Mouse (Mus musculus) spleen, embryonic (tissue): Measurements from ENCODE around the gene H6pd.

Experiments
- CTCF ChIA-PET: fragments of 350-600 bp; sonication (Branson Sonifier 250); formaldehyde crosslinking; loops from one replicate; lab custom pipeline; 2022; lab: Charles Lee

The H6pd gene

DNA sequence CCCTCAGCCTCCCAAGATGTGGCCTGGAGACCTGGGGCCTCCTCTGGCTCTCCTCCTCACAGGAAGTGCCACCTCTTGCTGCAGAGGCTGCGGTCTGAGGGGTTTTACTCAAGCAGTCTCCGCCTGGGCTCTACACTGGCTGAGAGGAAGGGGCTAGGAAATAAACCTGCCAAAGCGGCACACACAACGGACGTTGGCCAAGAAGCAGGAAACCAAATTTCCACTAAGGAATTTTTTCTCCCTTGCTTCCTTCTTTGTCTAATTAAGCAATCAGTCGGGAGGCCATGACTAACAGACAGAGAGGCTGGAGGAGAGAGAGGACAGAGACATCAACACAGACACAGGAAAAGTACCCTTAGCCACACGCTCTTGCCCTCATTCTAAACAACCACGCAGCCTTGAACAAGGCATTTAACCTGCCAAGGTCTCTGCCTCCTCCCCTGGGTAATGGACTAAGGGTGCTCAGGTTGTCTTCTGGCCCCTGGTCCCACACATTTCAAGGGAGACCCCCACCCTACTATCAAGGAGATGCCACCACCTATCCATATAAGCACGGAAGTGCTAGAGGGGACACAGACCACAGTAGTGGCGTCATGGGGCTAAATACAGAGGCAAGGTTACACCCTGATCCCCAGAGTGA, 7.5 kb downstream of the H6pd start:
- CTCF ChIA-PET, result no interaction called here

DNA sequence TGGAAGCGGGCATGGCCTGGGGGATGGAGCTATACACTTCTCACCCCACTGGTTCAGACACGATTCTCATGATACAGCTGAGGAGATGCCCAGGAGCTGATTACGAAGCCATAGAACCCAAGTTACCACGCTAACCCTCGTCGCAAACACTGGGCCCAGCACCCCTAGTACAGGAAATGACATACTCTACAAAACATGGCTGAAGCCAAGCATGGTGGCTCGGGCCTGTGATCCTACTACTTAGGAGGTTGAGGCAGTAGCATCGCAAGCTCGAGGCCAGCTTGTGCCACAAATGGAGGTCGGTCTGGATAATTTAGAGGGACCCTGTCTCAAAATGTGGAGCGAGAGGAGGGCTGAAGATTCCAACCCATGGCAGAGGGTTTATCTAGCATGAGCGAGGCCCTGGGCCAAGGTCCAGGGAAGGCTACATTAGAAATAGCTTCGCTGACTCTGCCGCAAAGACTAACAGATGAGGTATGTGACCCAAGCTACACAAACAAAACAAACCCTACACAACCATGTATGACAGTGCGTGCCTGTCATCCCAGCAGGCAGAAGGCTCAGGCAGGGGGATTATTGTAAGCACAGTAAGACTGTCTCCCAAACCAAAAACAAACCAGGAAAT, 8.8 kb downstream of the H6pd start:
- CTCF ChIA-PET, result no interaction called here

- CTCF ChIA-PET, result no interaction called here
These were observed 9.3 kb downstream of the H6pd start for GRCm38 (mm10) chr4:149999510-149999900.

DNA sequence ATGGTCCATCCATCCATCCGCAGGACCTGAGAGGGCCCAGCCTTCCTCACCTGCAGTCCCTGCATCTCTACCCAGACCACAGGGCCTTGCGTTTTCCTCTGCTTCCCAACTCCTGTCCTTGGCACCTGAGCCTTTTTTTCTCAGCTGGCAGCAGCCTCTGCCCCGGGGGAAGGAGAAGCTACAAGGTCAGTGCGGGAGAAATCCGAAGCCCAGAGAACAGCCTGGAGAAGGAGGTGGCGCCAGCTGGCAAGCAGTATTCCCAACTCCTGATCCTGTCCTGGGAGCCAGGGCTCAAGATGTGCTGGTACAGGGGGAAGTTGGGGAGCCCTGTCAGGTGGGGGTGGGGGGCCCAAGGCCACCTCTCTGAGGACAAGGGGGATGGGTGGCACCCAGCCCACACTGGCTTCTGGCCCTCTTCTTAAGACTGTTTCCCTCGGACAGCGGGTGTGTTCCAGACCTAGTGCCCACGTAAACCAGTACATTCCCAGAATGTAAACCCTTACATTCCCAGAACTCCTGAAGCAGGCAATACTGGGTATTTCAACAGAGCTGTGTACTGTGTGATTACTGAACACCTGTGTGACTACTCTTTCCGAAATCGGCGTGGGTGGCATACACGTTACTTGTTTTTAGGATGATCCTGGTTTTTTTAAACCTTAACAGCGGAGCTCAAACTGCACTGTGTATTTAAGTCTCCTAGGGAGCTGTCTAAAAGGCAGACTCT, 9.9 kb downstream of the H6pd start:
- CTCF ChIA-PET, result no interaction called here

DNA sequence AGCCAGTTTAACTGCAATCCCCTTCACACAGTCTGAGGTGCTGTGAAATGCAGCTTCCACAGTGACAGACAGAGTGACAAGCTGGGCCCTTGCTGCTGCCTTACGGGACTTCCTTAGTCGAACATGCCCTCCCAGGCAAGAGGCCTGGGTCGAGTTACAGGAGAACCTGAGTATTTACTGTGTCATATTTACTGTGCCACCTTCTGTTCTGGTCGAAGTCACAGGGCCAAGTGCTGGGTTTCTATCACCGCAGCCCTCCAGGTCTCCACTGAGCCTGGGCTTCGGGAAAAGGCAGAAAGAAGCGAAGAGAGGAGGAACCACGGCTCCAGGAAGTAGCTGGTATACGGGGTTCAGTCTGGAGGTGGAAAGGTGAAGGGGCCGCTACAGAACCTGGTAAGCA, 10.8 kb downstream of the H6pd start:
- CTCF ChIA-PET, result no interaction called here

DNA sequence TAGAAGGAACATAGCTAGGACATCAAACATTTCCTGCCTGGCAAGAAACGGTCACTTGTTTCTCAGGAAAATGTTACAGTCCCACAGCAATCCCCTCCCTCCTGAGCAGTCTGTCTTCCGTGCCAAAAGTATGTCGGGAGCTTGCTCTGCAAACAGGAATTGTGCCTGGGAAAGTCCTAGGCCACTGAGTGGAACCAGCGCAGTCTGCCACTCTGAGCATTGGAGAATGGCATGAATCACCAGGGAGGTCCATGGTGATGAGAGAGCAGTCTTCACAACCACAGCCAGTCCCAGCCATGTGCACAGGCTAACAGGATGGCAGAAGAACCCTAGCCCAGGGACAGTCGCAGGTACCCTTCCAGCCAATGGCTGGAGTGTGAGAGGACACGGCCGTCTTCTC, 12.4 kb downstream of the H6pd start:
- CTCF ChIA-PET, result no interaction called here

- CTCF ChIA-PET, result no interaction called here
These were observed 12.9 kb downstream of the H6pd start for GRCm38 (mm10) chr4:149995911-149996310.

DNA sequence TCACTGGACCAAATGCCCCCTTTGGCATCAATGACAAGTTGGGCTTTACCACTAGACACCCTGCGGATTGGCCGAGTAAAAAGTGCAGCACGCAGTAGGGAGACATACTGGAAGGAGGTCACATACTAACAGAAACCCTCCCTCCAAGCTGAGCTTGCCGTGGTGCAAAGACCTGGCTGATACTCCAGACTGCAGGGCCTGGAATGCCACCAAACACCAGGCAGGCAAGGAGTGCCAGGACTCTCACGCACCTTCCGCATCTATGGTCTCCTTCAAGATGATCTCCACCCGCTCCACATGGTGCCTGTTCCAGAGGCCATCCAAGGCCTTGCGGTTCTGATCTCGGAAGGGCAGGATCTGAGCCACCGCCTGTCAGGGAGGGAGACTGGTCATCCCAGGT, 14.6 kb downstream of the H6pd start:
- CTCF ChIA-PET, result no interaction called here

DNA sequence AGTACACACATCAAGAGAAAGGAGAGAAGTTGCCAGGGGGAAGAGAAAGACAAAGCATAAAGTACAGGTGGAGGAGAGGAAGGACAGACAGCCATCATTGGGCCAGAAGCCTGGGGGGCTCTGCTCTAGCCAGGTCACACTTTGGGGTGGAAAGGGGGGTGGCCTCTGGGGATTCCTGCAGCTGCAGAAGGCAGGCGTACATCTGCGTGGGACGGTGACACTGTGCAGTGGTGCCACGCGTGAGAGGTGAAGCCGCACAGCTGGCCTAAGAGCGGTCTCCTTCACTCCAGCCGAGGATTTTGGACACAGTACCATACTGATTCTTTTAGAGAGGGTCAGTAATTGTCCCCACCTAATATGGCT, 16.2 kb downstream of the H6pd start:
- CTCF ChIA-PET, result no interaction called here

- CTCF ChIA-PET, result no interaction called here
These were observed 16.8 kb downstream of the H6pd start for GRCm38 (mm10) chr4:149991755-149992669.

- CTCF ChIA-PET, result no interaction called here
These were observed 17.7 kb downstream of the H6pd start for GRCm38 (mm10) chr4:149990954-149991633.

- CTCF ChIA-PET, result no interaction called here
These were observed 18.4 kb downstream of the H6pd start for GRCm38 (mm10) chr4:149990212-149990953.

GRCm38 (mm10) chr4:149988931-149989556, 19.8 kb downstream of the H6pd start:
- CTCF ChIA-PET, result interaction anchor here (0.6 kb wide), 1 partner anchor 43 kb away, joined by 15 read pairs; no protein-coding TSS in a partner anchor

DNA sequence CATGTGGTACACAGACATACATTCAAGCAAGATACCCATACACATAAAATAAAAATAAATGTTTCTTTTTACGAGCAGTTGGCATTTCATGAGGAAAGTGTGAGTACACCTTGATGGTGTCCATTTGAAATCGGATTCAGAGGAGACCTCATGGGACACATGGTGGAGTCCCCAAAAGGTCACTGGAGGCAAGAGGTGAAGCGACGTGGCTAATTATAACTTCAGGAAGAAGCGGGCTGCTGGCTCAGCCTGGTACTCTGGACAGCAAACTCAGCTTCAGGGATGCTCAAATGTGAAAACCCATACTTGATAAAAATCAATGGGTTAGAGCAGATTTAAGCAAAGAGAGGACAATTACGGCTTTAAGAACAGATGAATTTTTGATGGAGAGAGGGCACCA, 20.5 kb downstream of the H6pd start:
- CTCF ChIA-PET, result no interaction called here

DNA sequence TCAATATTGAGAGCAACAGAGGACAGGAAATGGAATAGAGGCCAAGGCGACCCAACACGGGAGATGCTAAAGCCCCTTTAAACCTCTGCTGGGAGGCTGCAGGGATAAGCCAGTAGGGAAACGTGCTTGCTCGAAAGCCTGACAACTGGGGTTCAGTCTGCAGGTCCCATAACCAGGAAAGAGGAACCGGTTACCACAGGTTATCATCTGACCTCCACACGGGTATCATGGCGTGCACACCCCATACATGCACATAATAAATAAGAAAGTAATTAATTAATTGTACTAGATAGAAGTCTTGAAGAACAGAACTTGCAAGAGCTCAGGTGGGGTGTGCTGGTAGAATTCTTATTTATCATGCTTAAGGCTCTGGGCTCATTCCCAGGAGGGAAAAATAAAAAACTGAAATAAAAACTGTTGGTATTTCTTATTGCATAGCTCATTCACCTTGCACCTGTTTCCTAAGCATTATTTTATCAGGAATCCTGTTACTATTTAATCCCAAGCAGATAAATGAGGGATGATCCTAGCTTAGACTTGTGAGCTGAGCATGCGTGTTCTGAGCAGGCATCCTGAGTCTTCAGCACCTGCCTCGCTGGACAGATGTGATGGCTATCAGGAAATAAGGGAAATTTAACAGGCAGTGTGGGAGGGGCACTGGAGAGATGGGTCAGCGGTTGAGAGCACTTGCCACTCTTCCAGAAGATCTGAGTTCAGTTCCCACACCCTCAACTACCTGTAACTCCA, 22.0 kb downstream of the H6pd start:
- CTCF ChIA-PET, result interaction anchor here (0.6 to 1.1 kb wide), 3 partner anchors 9 to 66 kb away, joined by 3 read pairs; no protein-coding TSS in a partner anchor

DNA sequence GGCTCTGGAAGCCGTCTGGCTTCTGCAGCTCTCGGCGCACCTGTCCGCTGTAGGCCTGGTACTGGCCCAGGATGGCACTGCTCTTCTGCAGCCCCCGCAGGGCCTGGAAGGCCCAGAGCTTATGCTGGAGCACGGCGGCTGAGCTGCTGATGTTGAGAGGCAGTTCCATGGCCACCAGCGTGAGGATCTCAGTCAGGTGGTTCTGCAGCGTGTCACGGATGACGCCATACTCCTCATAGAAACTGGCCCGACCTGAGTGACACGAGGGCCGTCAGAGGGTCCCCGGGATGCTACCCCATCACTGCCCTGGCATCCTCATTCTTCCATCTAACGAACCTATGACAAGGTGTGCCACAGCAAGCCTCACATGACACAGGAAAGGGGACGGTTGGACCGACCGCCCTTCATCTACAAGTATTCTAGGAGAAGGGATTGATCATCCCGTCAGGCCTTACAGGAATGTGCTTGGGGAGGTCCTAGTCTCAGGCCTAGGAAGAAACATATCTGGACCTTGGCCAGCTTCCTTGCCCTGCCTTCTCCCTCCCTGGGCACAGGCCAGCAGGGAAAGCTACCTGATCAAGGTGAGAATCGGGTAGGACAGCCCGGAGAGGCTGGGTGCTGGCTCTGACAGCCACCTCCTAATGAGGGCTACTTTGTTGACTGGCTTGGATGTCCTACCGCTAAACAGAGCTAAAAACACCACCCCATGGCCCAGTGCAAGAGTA, 24.7 kb downstream of the H6pd start:
- CTCF ChIA-PET, result interaction anchor here (0.5 kb wide), 1 partner anchor 53 kb away, joined by 5 read pairs; no protein-coding TSS in a partner anchor

DNA sequence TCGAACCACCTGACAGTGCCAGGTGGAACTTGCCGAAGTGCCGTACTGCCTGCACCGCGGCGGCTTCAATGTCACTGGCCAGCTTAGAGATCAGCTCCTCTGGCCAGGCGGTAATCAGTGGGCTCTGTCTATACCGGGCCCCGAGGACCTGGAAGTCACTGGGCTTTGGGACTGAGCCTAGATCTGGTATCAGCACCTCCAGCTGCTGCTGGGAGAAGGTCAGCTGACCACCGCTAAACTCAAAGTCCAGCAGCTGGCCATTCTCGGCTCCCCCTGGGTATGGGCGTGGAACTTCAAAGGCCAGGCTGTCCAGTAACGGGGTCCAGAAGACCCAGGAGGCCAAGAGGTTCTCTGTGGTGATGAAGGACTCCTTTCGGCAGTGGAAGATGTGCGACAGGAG, 26.7 kb downstream of the H6pd start:
- CTCF ChIA-PET, result no interaction called here

DNA sequence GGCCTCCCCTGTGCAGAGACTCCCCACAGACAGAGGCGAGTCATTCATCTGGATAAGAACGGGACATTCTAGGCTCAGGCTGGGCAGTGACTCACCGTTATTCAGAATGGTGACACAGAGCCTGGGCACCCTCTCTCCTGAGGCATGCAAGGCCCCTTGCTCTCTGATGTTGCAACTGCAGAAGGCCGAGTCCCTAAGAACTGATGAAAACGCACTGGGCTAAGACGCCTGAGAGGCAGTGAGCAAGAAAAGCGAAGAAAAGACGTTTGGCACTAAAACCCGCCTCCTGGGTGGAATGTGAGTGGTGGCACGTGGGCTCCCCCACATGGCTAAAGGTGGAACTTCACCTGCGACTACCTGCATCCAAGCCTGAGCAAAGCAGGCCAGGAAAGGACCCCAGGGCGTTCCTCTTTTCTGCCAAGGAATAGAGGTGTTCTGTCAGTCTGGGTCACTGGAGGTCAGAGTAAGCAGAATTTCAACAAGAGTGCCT, 29.0 kb downstream of the H6pd start:
- CTCF ChIA-PET, result no interaction called here

GRCm38 (mm10) chr4:149978820-149979219, 30.0 kb downstream of the H6pd start:
- CTCF ChIA-PET, result no interaction called here
